Mouse (Mus musculus) forebrain, embryonic 11.5 days (tissue): ENCODE data around the gene Wasl. TPM values are rescaled to one million over a fixed set of nuclear protein-coding genes. Genes with fewer than 3 reads are reported as not detected.

Experiments used
- ATAC-seq: fragments of 200-750 bp; cut with Nextera tagmentation; replicated peaks from 2 replicates; pipeline ENCODE4 v1.8.0; 2017; ENCODE audit warnings: moderate TSS enrichment; ENCODE audit not compliant: low FRiP score
- DNase-seq: peaks from one replicate; pipeline ENCODE4 v3.0.0-alpha.2; 2017; ENCODE audit warnings: low spot score
- H3K27ac ChIP-seq: fragments of 300-500 bp; sonication (generic); 2 replicates; pipeline ENCODE4 v1.5.1; 2014; ENCODE audit warnings: low read depth, low read length
- H3K27me3 ChIP-seq: fragments of 300-500 bp; sonication (generic); 2 replicates; pipeline ENCODE4 v1.6.1; 2014; ENCODE audit warnings: mild to moderate bottlenecking, low read length, mixed read lengths; ENCODE audit not compliant: control insufficient read depth, insufficient read depth
- H3K36me3 ChIP-seq: fragments of 300-500 bp; sonication (generic); 2 replicates; pipeline ENCODE4 v1.6.1; 2014; ENCODE audit warnings: mild to moderate bottlenecking, low read length, moderate library complexity, mixed read lengths; ENCODE audit not compliant: control insufficient read depth, insufficient read depth
- H3K4me1 ChIP-seq: fragments of 300-500 bp; sonication (generic); replicated peaks from 2 replicates; pipeline ENCODE4 v1.6.1; 2014; ENCODE audit warnings: low read length, mixed read lengths; ENCODE audit not compliant: control insufficient read depth, insufficient read depth
- H3K4me2 ChIP-seq: fragments of 300-500 bp; sonication (generic); 2 replicates; pipeline ENCODE4 v1.6.1; 2014; ENCODE audit warnings: low read depth, mild to moderate bottlenecking, low read length, moderate library complexity, mixed read lengths; ENCODE audit not compliant: severe bottlenecking
- H3K4me3 ChIP-seq: fragments of 300-500 bp; sonication (generic); 2 replicates; pipeline ENCODE4 v1.5.1; 2014; ENCODE audit warnings: low read depth, low read length
- H3K9ac ChIP-seq: fragments of 300-500 bp; sonication (generic); 2 replicates; pipeline ENCODE4 v1.6.1; 2014; ENCODE audit warnings: low read length
- H3K9me3 ChIP-seq: fragments of 300-500 bp; sonication (generic); 2 replicates; pipeline ENCODE4 v1.6.1; 2016; ENCODE audit warnings: low read length, mixed read lengths; ENCODE audit not compliant: control insufficient read depth
- WGBS: fragments of 180-500 bp; shearing (Covaris S2); extraction: QIAGEN DNeasy Blood & Tissue Kit; methylation state at CpG from one replicate; pipeline ENCODE4 v1.1.7; 2014; 5-methylcytosine and 5-hydroxymethylcytosine counted together
- polyA plus RNA-seq: library from polyadenylated mRNA; unstranded; fragments of >200 nt; fragmentation: Nextera tagmentation; extraction: Ambion mirVana; gene quantifications from 2 replicates; pipeline ENCODE4 v1.2.1, GENCODE M21; 2014

Gene Wasl
- polyA plus RNA-seq: 64.0 and 68.2 TPM in 2 replicates

DNA sequence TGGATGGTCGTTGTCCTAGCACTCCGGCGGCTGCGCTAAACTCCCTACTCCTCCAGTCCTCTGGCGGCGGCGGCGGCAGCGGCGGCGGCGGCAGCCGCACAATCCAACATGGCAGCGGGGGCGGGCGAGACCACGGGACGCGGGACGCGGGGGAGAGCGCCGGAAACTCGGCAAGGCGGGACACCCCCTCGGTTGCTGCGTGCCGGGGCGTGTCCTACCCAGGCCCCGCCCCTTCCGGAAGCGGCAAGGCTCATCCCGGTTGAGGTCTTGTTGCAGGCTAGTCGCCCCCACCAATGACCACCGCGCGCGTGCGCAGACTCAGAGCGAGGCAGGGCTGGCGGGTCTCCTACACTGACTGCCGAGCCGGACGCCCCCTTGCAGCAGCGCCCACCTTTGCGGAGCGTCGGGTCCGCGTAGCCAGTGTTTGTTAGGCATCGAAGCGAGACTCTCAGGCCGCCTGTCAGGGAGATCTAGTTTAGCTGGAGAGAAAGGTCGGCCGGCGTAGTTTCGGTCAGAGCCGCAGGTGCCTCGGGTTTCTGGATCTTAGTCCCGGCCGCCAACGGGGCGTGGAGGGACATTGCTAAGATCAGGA is at the start of gene Wasl:
Gene Wasl (minus strand): TSS at position 143 of the 592 bp plus-strand sequence.
- Histone ChIP-seq H3K9ac (peak within 1 kb of the TSS; percentile 95), H3K4me2 (peak within 1 kb of the TSS; percentile 81), H3K36me3 (no peaks in the 10 kb centered on the region), H3K4me1 (peaks cover 2% of the 10 kb centered on the region; the same call in 1 of the 2 replicates), H3K27me3 (no peaks in the 10 kb centered on the region), H3K9me3 (no peaks in the 10 kb centered on the region), H3K27ac (peak within 1 kb of the TSS; percentile 89), H3K4me3 (peak within 1 kb of the TSS; percentile 87)
- ATAC-seq (peak; percentile 99), DNase-seq (peak; percentile 100)
- WGBS: under 1% methylated on average over 48 of the region's 63 CpGs

DNA sequence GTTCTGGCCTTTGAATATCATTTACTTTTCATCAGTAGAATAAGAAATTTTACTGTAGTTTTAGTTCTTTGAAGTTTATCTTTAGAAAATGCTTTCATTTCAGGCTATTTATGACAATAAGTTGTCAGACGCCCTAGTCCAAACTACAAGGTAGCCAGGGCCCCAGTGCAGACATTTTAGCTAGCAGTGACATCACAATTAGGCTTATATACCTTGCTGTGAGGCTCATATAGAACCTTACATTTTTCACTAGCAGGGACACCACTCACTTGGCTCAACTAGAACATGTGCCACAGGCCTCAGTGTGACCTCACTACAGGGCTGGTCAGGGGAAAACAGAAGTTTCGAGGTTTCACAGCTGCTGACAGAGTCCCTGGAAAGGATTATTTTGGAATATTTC is 42.7 kb upstream of the Wasl start:
- no peak overlapping the region for H3K27ac ChIP-seq
- H3K36me3 ChIP-seq: no peaks in the 10 kb centered on the region
- H3K27me3 ChIP-seq: no peaks in the 10 kb centered on the region
- no peaks in the 10 kb centered on the region for H3K4me1 ChIP-seq
- no peaks in the 10 kb centered on the region for H3K9me3 ChIP-seq
- no peak overlapping the region for H3K9ac ChIP-seq
- 87% methylated on average over 2 of the region's 2 CpGs for WGBS
- no peak for ATAC-seq
- H3K4me2 ChIP-seq: no peak overlapping the region
- no peak for DNase-seq
- H3K4me3 ChIP-seq: no peak overlapping the region

- Histone ChIP-seq H3K9ac (no peak overlapping the region), H3K4me2 (no peak overlapping the region), H3K27ac (no peak overlapping the region), H3K4me1 (no peaks in the 10 kb centered on the region), H3K4me3 (no peak overlapping the region), H3K27me3 (no peaks in the 10 kb centered on the region), H3K9me3 (no peaks in the 10 kb centered on the region), H3K36me3 (no peaks in the 10 kb centered on the region)
- WGBS: 92% methylated on average over 5 of the region's 5 CpGs
- no peak for DNase-seq
- no peak for ATAC-seq
Observed at GRCm38 (mm10) chr6:24707090-24707489, 42.3 kb upstream of the Wasl start.

GRCm38 (mm10) chr6:24697216-24697615 is 32.4 kb upstream of the Wasl start:
- 86% methylated on average over 5 of the region's 5 CpGs for WGBS
- H3K4me1 ChIP-seq: no peaks in the 10 kb centered on the region
- ATAC-seq (no peak), DNase-seq (no peak)
- H3K4me2 ChIP-seq: no peak overlapping the region
- no peak overlapping the region for H3K9ac ChIP-seq
- no peaks in the 10 kb centered on the region for H3K9me3 ChIP-seq
- no peaks in the 10 kb centered on the region for H3K27me3 ChIP-seq
- no peak overlapping the region for H3K27ac ChIP-seq
- H3K36me3 ChIP-seq: no peaks in the 10 kb centered on the region
- H3K4me3 ChIP-seq: no peak overlapping the region

GRCm38 (mm10) chr6:24696117-24696516 is 31.3 kb upstream of the Wasl start:
- Histone ChIP-seq H3K9ac (no peak overlapping the region), H3K4me2 (no peak overlapping the region), H3K4me1 (no peaks in the 10 kb centered on the region), H3K27ac (no peak overlapping the region), H3K4me3 (no peak overlapping the region), H3K9me3 (no peaks in the 10 kb centered on the region), H3K27me3 (no peaks in the 10 kb centered on the region), H3K36me3 (no peaks in the 10 kb centered on the region)
- ATAC-seq (no peak), DNase-seq (no peak)
- 87% methylated on average over 4 of the region's 4 CpGs for WGBS

- H3K9me3 ChIP-seq: no peaks in the 10 kb centered on the region
- no peak overlapping the region for H3K27ac ChIP-seq
- DNase-seq (no peak), ATAC-seq (no peak)
- H3K27me3 ChIP-seq: no peaks in the 10 kb centered on the region
- H3K36me3 ChIP-seq: no peaks in the 10 kb centered on the region
- no peak overlapping the region for H3K4me3 ChIP-seq
- H3K4me1 ChIP-seq: no peaks in the 10 kb centered on the region
- no peak overlapping the region for H3K9ac ChIP-seq
- no peak overlapping the region for H3K4me2 ChIP-seq
- WGBS: 88% methylated on average over 11 of the region's 11 CpGs
Observed at GRCm38 (mm10) chr6:24694455-24695410, 29.9 kb upstream of the Wasl start.

- no peaks in the 10 kb centered on the region for H3K9me3 ChIP-seq
- H3K27ac ChIP-seq: no peak overlapping the region
- 15% methylated on average over 1 of the region's 1 CpGs for WGBS
- H3K36me3 ChIP-seq: no peaks in the 10 kb centered on the region
- H3K27me3 ChIP-seq: no peaks in the 10 kb centered on the region
- H3K4me2 ChIP-seq: no peak overlapping the region
- no peak overlapping the region for H3K4me3 ChIP-seq
- H3K9ac ChIP-seq: no peak overlapping the region
- H3K4me1 ChIP-seq: no peaks in the 10 kb centered on the region
- no peak for DNase-seq
- no peak for ATAC-seq
Observed at GRCm38 (mm10) chr6:24687871-24688270, 23.1 kb upstream of the Wasl start.

DNA sequence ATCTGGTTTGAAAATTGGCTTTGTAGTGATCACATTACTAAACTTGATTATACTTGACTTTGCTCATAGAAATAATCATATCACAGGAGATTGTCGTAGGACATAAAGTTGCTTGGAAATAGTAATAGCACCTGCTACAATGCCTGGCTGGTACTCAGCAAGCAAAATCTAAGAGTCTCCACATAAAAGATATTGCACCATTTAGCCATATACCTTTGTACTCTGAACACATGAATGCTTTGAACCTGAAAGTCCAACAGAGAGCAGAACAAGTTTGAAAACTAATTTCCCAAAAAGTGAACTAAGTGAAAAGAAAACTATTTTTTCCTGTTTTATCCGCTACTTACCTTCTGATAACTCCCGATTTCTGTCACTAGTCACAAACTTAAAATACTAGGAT is 18.3 kb upstream of the Wasl start:
- 90% methylated on average over 3 of the region's 3 CpGs for WGBS

More for the DNA sequence above, 18.3 kb upstream of the Wasl start:
- Histone ChIP-seq H3K36me3 (no peaks in the 10 kb centered on the region), H3K27me3 (no peaks in the 10 kb centered on the region), H3K4me3 (no peak overlapping the region), H3K9ac (no peak overlapping the region), H3K4me2 (no peak overlapping the region), H3K4me1 (no peaks in the 10 kb centered on the region), H3K9me3 (no peaks in the 10 kb centered on the region), H3K27ac (no peak overlapping the region)
- no peak for DNase-seq
- ATAC-seq: no peak
